Mouse (Mus musculus) limb, embryonic 11.5 days (tissue): ENCODE results near the gene Dap3. TPM values are rescaled to one million over a fixed set of nuclear protein-coding genes. Genes with fewer than 3 reads are reported as not detected.
"Not testable (repeated sequence)": the region's sequence is repeated elsewhere in the genome, so short reads cannot be mapped to it uniquely, and the experiment has no call there.

ENCODE experiments used
- ATAC-seq: fragments of 200-750 bp; cut with Nextera tagmentation; 2 replicates; pipeline ENCODE4 v1.8.0; 2017; ENCODE audit warnings: low read depth; ENCODE audit not compliant: insufficient number of reproducible peaks, low FRiP score, low TSS enrichment
- DNase-seq: peaks from one replicate; pipeline ENCODE4 v3.0.0-alpha.2; 2015; ENCODE audit warnings: low spot score
- H3K27ac ChIP-seq: fragments of 300-500 bp; sonication (generic); replicated peaks from 2 replicates; pipeline ENCODE4 v1.5.1; 2014; ENCODE audit warnings: low read depth, mild to moderate bottlenecking, low read length
- H3K27me3 ChIP-seq: fragments of 300-500 bp; sonication (generic); 2 replicates; pipeline ENCODE4 v1.6.1; 2014; ENCODE audit warnings: mild to moderate bottlenecking, low read length, mixed read lengths; ENCODE audit not compliant: control insufficient read depth, insufficient read depth
- H3K36me3 ChIP-seq: fragments of 300-500 bp; sonication (generic); 2 replicates; pipeline ENCODE4 v1.6.1; 2014; ENCODE audit warnings: mild to moderate bottlenecking, low read length, moderate library complexity, mixed read lengths; ENCODE audit not compliant: control insufficient read depth, insufficient read depth
- H3K4me1 ChIP-seq: fragments of 300-500 bp; sonication (generic); 2 replicates; pipeline ENCODE4 v1.6.1; 2014; ENCODE audit warnings: low read length, mixed read lengths; ENCODE audit not compliant: control insufficient read depth, insufficient read depth
- H3K4me2 ChIP-seq: fragments of 300-500 bp; sonication (generic); 2 replicates; pipeline ENCODE4 v1.6.1; 2014; ENCODE audit warnings: low read depth, mild to moderate bottlenecking, moderate library complexity; ENCODE audit not compliant: severe bottlenecking
- H3K4me3 ChIP-seq: fragments of 300-500 bp; sonication (generic); 2 replicates; pipeline ENCODE4 v1.5.1; 2014; ENCODE audit warnings: low read depth, low read length
- H3K9ac ChIP-seq: fragments of 300-500 bp; sonication (generic); 2 replicates; pipeline ENCODE4 v1.6.1; 2014; ENCODE audit warnings: mild to moderate bottlenecking, low read length
- H3K9me3 ChIP-seq: fragments of 300-500 bp; sonication (generic); 2 replicates; pipeline ENCODE4 v1.6.1; 2016; ENCODE audit warnings: low read length; ENCODE audit not compliant: control insufficient read depth
- WGBS: fragments of 180-500 bp; shearing (Covaris S2); extraction: QIAGEN DNeasy Blood & Tissue Kit; methylation state at CpG from one replicate; pipeline ENCODE4 v1.1.7; 2014; 5-methylcytosine and 5-hydroxymethylcytosine counted together
- polyA plus RNA-seq: library from polyadenylated mRNA; unstranded; fragments of >200 nt; fragmentation: Nextera tagmentation; extraction: Ambion mirVana; gene quantifications from 2 replicates; pipeline ENCODE4 v1.2.1, GENCODE M21; 2014

Gene Dap3
- 167 and 178 TPM in 2 replicates for polyA plus RNA-seq

DNA sequence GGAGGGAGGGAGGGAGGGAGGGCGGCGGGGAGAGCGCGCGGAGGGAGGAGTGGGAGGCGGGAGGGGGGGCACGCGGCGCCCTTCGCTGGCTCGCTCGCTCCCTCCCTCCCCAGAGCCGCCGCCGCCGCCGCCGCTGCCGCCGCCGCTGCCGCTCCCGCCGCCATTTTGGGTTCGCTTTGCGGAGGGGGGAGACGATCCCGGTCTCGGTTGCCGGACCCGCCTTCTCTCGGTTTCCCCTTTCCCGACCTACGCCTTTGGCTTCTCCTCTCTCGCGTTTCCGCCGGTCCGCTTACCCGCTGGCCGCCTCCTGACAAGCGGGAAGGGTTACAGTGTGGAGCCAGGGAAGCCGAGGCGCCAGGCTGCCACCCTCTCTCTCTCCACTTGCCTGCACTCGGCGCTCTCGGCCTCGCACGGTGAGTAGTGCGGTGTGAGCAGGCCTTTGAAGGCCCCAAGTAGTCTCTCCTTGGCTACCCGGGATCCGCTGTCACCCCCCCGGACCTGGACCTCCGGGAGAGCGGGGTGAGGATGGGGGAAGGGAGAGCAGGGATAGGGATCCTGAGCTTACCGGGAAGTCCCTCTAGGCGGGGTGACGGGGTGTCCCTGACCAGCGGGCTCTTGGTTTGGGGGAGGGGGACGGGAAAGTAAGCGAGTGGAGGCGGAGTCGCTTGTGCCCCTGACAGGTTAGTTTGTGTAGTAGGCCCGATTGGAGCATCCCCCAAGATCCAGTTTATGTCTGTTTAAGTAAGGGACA, at the start of gene Dap3, which contains the start of gene Ash1l:
Gene Dap3, minus strand, starts transcription at position 606 of the 751 bp plus-strand sequence.
Gene Ash1l, plus strand, starts transcription at position 47 of the 751 bp plus-strand sequence.
- Histone ChIP-seq H3K9me3 (no peaks in the 10 kb centered on the region), H3K4me1 (peaks cover 4% of the 10 kb centered on the region; the same call in 1 of the 2 replicates), H3K27ac (peak within 1 kb of the TSS; percentile 99), H3K9ac (peak within 1 kb of the TSS; percentile 96), H3K4me2 (peak within 1 kb of the TSS; percentile 73), H3K4me3 (peak within 1 kb of the TSS; percentile 92), H3K36me3 (no peaks in the 10 kb centered on the region), H3K27me3 (no peaks in the 10 kb centered on the region)
- under 1% methylated on average over 46 of the region's 64 CpGs for WGBS
- DNase-seq = peak; percentile 85
- peak; percentile 83 for ATAC-seq

DNA sequence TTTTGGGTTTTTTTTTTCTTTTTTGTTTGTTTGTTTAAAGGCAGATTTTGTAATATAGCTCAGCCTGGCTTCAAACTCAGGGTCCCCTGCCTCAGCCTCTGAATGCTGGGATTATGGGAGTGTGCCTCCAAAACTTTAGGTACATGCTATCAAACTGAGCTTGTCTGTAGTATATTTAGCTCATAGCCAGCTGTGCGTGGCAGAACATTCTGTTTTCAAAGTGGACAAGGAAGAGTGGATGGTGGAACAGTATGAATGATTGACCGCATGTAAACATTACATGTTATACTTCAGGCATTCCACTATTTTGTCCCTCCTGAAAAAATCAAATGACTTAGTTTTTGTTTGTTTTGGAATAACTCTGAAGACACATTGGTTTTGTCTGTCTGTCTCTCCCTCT, 41.8 kb upstream of the Dap3 start:
- DNase-seq (no peak), ATAC-seq (no peak)
- H3K27ac ChIP-seq = no peak overlapping the region
- peaks cover 3% of the 10 kb centered on the region; the same call in 1 of the 2 replicates for H3K36me3 ChIP-seq
- H3K4me1 ChIP-seq = no peaks in the 10 kb centered on the region
- 91% methylated on average over 2 of the region's 2 CpGs for WGBS
- no peak overlapping the region for H3K4me2 ChIP-seq
- no peaks in the 10 kb centered on the region for H3K27me3 ChIP-seq
- no peaks in the 10 kb centered on the region for H3K9me3 ChIP-seq
- no peak overlapping the region for H3K4me3 ChIP-seq
- no peak overlapping the region for H3K9ac ChIP-seq

DNA sequence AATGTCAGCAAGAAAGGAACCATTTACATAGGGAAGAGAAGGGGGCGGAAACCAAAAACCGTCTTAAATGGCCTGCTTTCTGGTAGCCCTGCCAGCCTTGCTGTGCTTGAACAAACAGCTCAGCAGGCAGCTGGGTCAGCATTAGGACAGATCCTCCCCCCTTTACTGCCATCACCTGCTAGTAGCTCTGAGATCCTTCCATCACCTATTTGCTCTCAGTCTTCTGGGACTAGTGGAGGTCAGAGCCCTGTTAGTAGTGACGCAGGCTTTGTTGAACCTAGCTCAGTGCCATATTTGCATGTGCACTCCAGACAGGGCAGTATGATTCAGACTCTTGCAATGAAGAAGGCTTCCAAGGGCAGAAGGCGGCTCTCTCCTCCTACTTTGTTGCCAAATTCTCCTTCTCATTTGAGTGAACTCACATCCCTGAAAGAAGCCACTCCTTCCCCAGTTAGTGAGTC, 33.0 kb upstream of the Dap3 start:
- H3K9ac ChIP-seq = no peak overlapping the region
- 56% methylated on average over 4 of the region's 4 CpGs for WGBS
- no peak for ATAC-seq

DNA sequence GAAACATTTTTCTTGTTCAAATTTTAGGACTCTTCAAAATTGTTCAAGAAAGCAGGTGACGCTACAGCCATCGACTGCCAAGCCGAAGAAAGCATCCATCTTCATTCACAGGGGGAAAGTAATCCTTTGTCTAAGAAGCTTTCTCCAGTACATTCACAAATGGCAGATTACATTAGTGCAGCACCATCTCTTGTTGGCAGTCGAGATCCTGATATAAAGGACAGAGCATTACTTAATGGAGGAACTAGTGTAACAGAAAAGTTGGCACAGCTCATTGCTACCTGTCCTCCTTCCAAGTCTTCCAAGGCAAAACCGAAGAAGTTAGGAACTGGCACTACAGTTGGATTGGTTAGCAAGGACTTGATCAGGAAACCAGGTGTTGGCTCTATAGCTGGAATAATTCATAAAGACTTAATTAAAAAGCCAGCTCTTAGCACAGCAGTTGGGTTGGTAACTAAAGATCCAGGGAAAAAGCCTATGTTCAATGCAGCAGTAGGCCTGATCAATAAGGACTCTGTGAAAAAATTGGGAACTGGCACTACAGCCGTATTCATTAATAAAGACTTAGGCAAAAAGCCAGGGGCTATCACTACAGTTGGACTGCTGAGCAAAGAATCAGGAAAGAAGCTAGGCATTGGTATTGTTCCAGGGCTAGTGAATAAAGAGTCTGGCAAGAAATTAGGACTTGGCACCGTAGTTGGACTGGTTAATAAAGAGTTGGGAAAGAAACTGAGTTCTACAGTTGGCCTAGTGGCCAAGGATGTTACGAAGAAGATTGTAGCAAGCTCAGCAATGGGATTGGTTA, 30.4 kb upstream of the Dap3 start:
- Histone ChIP-seq H3K4me1 (no peaks in the 10 kb centered on the region), H3K9me3 (no peaks in the 10 kb centered on the region), H3K36me3 (peaks cover 3% of the 10 kb centered on the region), H3K9ac (no peak overlapping the region), H3K4me2 (no peak overlapping the region), H3K27ac (no peak overlapping the region), H3K4me3 (no peak overlapping the region), H3K27me3 (no peaks in the 10 kb centered on the region)
- DNase-seq (no peak), ATAC-seq (no peak)
- 96% methylated on average over 8 of the region's 8 CpGs for WGBS

More for the DNA sequence above, 33.0 kb upstream of the Dap3 start:
- H3K36me3 ChIP-seq = peaks cover 3% of the 10 kb centered on the region
- H3K27me3 ChIP-seq = no peaks in the 10 kb centered on the region
- H3K4me1 ChIP-seq = no peaks in the 10 kb centered on the region
- no peaks in the 10 kb centered on the region for H3K9me3 ChIP-seq
- H3K27ac ChIP-seq = no peak overlapping the region
- H3K4me2 ChIP-seq = no peak overlapping the region
- DNase-seq = no peak
- H3K4me3 ChIP-seq = no peak overlapping the region

DNA sequence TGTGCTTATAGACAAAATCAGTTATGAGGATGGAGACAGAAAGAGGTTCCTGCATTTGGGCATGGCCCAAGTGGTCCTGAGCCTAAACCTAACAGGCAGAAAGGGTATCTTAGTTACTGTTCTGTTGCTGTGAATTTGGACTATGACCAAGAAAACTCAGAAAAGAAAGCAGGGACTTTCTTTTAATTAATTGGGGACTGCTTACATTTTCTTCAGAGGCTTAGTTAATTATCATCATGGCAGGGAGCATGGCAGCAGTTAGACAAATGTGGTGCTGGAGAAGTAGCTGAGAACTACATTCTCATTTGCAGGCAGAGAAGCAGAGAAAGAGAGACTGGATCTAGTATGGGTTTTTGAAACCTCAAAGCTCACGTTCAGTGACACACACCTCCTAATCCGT, 24.0 kb upstream of the Dap3 start:
- no peak overlapping the region for H3K27ac ChIP-seq
- H3K4me2 ChIP-seq = no peak overlapping the region
- no peaks in the 10 kb centered on the region for H3K36me3 ChIP-seq
- no peak overlapping the region for H3K9ac ChIP-seq
- 90% methylated on average over 2 of the region's 2 CpGs for WGBS
- H3K4me1 ChIP-seq = no peaks in the 10 kb centered on the region
- H3K4me3 ChIP-seq = no peak overlapping the region
- H3K9me3 ChIP-seq = no peaks in the 10 kb centered on the region
- DNase-seq (no peak), ATAC-seq (no peak)
- H3K27me3 ChIP-seq = no peaks in the 10 kb centered on the region

DNA sequence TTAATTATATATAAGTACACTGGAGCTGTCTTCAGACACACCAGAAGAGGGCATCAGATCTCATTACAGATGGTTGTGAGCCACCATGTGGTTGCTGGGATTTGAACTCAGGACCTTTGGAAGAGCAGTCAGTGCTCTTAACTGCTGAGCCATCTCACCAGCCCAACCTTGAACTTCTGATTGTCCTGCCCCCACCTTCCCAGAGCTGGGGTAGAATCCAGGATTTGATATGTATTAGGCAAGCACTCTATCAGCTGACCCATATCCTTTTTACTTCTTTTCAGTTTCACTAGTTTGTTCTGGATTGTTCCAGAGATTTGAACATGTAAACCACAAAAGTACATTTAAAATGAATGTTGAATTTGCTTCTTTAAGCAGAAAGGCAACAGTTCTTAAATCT, 12.2 kb upstream of the Dap3 start:
- H3K36me3 ChIP-seq, H3K4me3 ChIP-seq, H3K9me3 ChIP-seq, H3K27me3 ChIP-seq, H3K4me2 ChIP-seq, ATAC-seq, H3K4me1 ChIP-seq, H3K9ac ChIP-seq, H3K27ac ChIP-seq, DNase-seq: not testable (repeated sequence)

DNA sequence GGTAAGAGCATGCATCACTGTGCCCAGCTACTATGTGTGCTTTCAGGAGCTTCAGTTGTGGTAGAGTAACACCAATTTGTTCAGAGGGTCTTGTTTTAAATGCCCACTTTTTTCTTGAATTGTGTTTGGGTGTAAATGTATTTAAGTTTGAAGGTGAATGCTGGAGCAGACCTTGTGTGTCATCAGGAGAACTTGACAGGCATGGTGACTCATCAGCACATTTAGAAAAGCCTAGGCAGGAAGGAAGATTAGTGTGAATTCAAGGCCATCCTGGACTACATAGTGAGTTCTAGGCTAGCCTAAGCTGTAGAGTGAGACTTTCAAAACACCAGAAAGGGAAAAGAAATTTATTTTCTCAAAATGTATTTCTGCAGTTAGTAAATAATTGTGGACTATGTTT, 2.8 kb upstream of the Dap3 start:
- Histone ChIP-seq H3K36me3 (no peaks in the 10 kb centered on the region), H3K9ac (no peak overlapping the region), H3K4me3 (no peak overlapping the region), H3K9me3 (no peaks in the 10 kb centered on the region), H3K4me2 (no peak overlapping the region), H3K4me1 (no peaks in the 10 kb centered on the region), H3K27ac (no peak overlapping the region), H3K27me3 (no peaks in the 10 kb centered on the region)
- no peak for DNase-seq
- ATAC-seq = no peak

DNA sequence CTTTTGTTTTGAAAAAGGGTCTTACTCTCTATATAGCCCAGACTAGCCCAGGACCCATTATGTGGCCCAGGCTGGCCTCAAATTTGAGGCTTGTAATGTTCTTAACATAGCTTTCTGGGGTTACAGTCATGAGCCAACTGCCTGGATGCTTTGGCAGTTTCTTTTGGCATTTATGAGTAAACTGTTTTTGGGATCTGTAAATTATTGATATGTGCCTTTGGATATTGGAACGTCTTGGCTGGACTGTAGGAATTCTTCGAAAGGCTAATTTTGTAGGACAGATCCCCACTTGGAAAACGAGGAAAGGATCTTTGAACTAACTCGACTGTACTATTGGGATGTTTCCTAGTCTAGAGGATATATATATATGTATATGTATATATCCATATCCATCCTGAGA, 2.3 kb upstream of the Dap3 start:
- H3K36me3 ChIP-seq = no peaks in the 10 kb centered on the region
- WGBS = 91% methylated on average over 4 of the region's 4 CpGs
- H3K4me2 ChIP-seq = no peak overlapping the region
- H3K9ac ChIP-seq = no peak overlapping the region
- DNase-seq (no peak), ATAC-seq (no peak)
- H3K4me3 ChIP-seq = no peak overlapping the region
- H3K4me1 ChIP-seq = peaks cover 3% of the 10 kb centered on the region; the same call in 1 of the 2 replicates
- no peaks in the 10 kb centered on the region for H3K27me3 ChIP-seq
- no peaks in the 10 kb centered on the region for H3K9me3 ChIP-seq
- no peak overlapping the region for H3K27ac ChIP-seq
